Mouse (Mus musculus) liver, embryonic 14.5 days (tissue): ENCODE results near the gene Asgr2. TPM values are rescaled to one million over a fixed set of nuclear protein-coding genes. Genes with fewer than 3 reads are reported as not detected.

Source experiments
- ATAC-seq: fragments of 200-750 bp; cut with Nextera tagmentation; 2 replicates; pipeline ENCODE4 v1.8.0; 2017; ENCODE audit warnings: moderate number of reproducible peaks, mild to moderate bottlenecking, moderate library complexity; ENCODE audit not compliant: insufficient read depth
- DNase-seq, 3 experiments: peaks; one replicate each; pipeline ENCODE4 v3.0.0-alpha.2; 2012 to 2013; ENCODE audit warnings: low read depth in 3 of 3, low spot score in 3 of 3
- H3K27ac ChIP-seq: fragments of 300-500 bp; sonication (generic); 2 replicates; pipeline ENCODE4 v1.5.1; 2014; ENCODE audit warnings: moderate library complexity, mild to moderate bottlenecking, control low read depth, inconsistent platforms
- H3K27me3 ChIP-seq: fragments of 300-500 bp; sonication (generic); 2 replicates; pipeline ENCODE4 v1.6.1; 2014; ENCODE audit warnings: mild to moderate bottlenecking, low read length, moderate library complexity; ENCODE audit not compliant: control insufficient read depth, insufficient read depth
- H3K36me3 ChIP-seq: fragments of 300-500 bp; sonication (generic); replicated peaks from 2 replicates; pipeline ENCODE4 v1.6.1; 2014; ENCODE audit warnings: low read depth; ENCODE audit not compliant: control insufficient read depth, insufficient read depth
- H3K4me1 ChIP-seq, 2 experiments: fragments of 200-500 bp in 1 of 2; fragments of 300-500 bp in 1 of 2; sonication (generic) in 1 of 2; replicated peaks; 2 replicates each; pipeline ENCODE4 v1.6.1; 2012 to 2014; ENCODE audit warnings: antibody characterized with exemption in 1 of 2, inconsistent platforms in 1 of 2, low read length in 1 of 2; ENCODE audit not compliant: control insufficient read depth in 2 of 2, insufficient read depth in 2 of 2
- H3K4me2 ChIP-seq: fragments of 300-500 bp; sonication (generic); 2 replicates; pipeline ENCODE4 v1.6.1; 2014; ENCODE audit warnings: low read depth, mild to moderate bottlenecking, control low read depth, moderate library complexity
- H3K4me3 ChIP-seq, 2 experiments: fragments of 200-500 bp in 1 of 2; fragments of 300-500 bp in 1 of 2; sonication (generic) in 1 of 2; 2 replicates each; pipeline ENCODE4 v1.5.1; 2012 to 2014; ENCODE audit warnings: low read depth in 2 of 2, low read length in 2 of 2, mild to moderate bottlenecking in 2 of 2, control low read depth in 1 of 2, inconsistent platforms in 1 of 2, moderate library complexity in 1 of 2; ENCODE audit not compliant: insufficient read depth in 1 of 2
- H3K9ac ChIP-seq: fragments of 300-500 bp; sonication (generic); replicated peaks from 2 replicates; pipeline ENCODE4 v1.6.1; 2014; ENCODE audit warnings: mild to moderate bottlenecking, control low read depth, moderate library complexity
- H3K9me3 ChIP-seq: fragments of 300-500 bp; sonication (generic); 2 replicates; pipeline ENCODE4 v1.6.1; 2016; ENCODE audit warnings: low read length, mixed read lengths; ENCODE audit not compliant: control insufficient read depth
- CTCF ChIP-seq: IDR thresholded peaks from 2 replicates; pipeline ENCODE4 v1.5.1; 2016; ENCODE audit warnings: antibody characterized with exemption, low read depth, control low read depth
- EP300 ChIP-seq: IDR thresholded peaks from 2 replicates; pipeline ENCODE4 v1.6.1; 2016; ENCODE audit warnings: antibody characterized with exemption, low read depth
- WGBS: fragments of 180-500 bp; shearing (Covaris S2); extraction: QIAGEN DNeasy Blood & Tissue Kit; methylation state at CpG from one replicate; pipeline ENCODE4 v1.1.7; 2014; ENCODE audit not compliant: insufficient replicate concordance; 5-methylcytosine and 5-hydroxymethylcytosine counted together
- polyA plus RNA-seq, 2 experiments: library from polyadenylated mRNA; depleted of rRNA in 1 of 2; stranded (reverse) in 1 of 2; unstranded in 1 of 2; fragments of >200 nt; fragmentation: Nextera tagmentation in 1 of 2; extraction: Ambion mirVana in 1 of 2; gene quantifications; 2 replicates each; pipeline versions ENCODE4 v1.2.1 to v1.2.3; 2012 to 2014

Asgr2 gene
- polyA plus RNA-seq, 2 experiments: 9.0 to 11.5 TPM

GRCm38 (mm10) chr11:70103701-70104315 is 11.4 kb downstream of the Asgr2 start:
- Histone ChIP-seq H3K4me3 (no peak overlapping the region), H3K27me3 (no peaks in the 10 kb centered on the region), H3K9ac (no peak overlapping the region), H3K27ac (no peak overlapping the region), H3K36me3 (no peaks in the 10 kb centered on the region), H3K9me3 (no peaks in the 10 kb centered on the region), H3K4me1 (peaks cover 0 to 2% of the 10 kb centered on the region in 2 experiments; a peak in 2 of 4 replicates), H3K4me2 (no peak overlapping the region)
- DNase-seq (no peak), ATAC-seq (no peak)
- WGBS: 67% methylated on average over 14 of the region's 14 CpGs
- TF ChIP-seq CTCF (no peak), EP300 (no peak)

- ATAC-seq: no peak
- H3K9ac ChIP-seq: no peak overlapping the region
- 61% methylated on average over 8 of the region's 8 CpGs for WGBS
Measured at GRCm38 (mm10) chr11:70107085-70107484, 14.6 kb downstream of the Asgr2 start.

GRCm38 (mm10) chr11:70110146-70110545 is 17.7 kb downstream of the Asgr2 start:
- DNase-seq: peak in 1 of 3 experiments; percentile 12
- 43% methylated on average over 3 of the region's 3 CpGs for WGBS
- no peak for ATAC-seq

More at GRCm38 (mm10) chr11:70107085-70107484, 14.6 kb downstream of the Asgr2 start:
- TF ChIP-seq EP300 (no peak), CTCF (no peak)
- Histone ChIP-seq H3K27ac (no peak overlapping the region), H3K9me3 (no peaks in the 10 kb centered on the region), H3K36me3 (no peaks in the 10 kb centered on the region), H3K4me2 (no peak overlapping the region), H3K27me3 (no peaks in the 10 kb centered on the region), H3K4me3 (no peak overlapping the region), H3K4me1 (peaks cover 0 to 5% of the 10 kb centered on the region in 2 experiments; a peak in 2 of 4 replicates)
- DNase-seq: no peak

GRCm38 (mm10) chr11:70114562-70114961 is 22.1 kb downstream of the Asgr2 start:
- Histone ChIP-seq H3K36me3 (no peaks in the 10 kb centered on the region), H3K9me3 (no peaks in the 10 kb centered on the region; the same call in 1 of the 2 replicates), H3K27me3 (no peaks in the 10 kb centered on the region), H3K27ac (no peak overlapping the region), H3K4me3 (no peak overlapping the region), H3K9ac (no peak overlapping the region), H3K4me1 (no peaks in the 10 kb centered on the region), H3K4me2 (no peak overlapping the region)
- TF ChIP-seq CTCF (no peak), EP300 (no peak)
- ATAC-seq: no peak
- DNase-seq: no peak
- 17% methylated on average over 4 of the region's 4 CpGs for WGBS

More at GRCm38 (mm10) chr11:70110146-70110545, 17.7 kb downstream of the Asgr2 start:
- H3K9me3 ChIP-seq: no peaks in the 10 kb centered on the region
- no peak overlapping the region for H3K27ac ChIP-seq
- H3K9ac ChIP-seq: no peak overlapping the region
- no peaks in the 10 kb centered on the region for H3K27me3 ChIP-seq
- H3K4me2 ChIP-seq: no peak overlapping the region
- no peaks in the 10 kb centered on the region for H3K36me3 ChIP-seq
- TF ChIP-seq CTCF (peak; percentile 91), EP300 (no peak)
- no peak overlapping the region for H3K4me3 ChIP-seq
- H3K4me1 ChIP-seq: peaks cover 0 to 3% of the 10 kb centered on the region in 2 experiments; a peak in 1 of 4 replicates

GRCm38 (mm10) chr11:70115901-70116300 is 23.5 kb downstream of the Asgr2 start:
- Histone ChIP-seq H3K9ac (no peak overlapping the region), H3K27ac (no peak overlapping the region), H3K4me2 (no peak overlapping the region), H3K27me3 (no peaks in the 10 kb centered on the region), H3K4me3 (no peak overlapping the region), H3K9me3 (no peaks in the 10 kb centered on the region; the same call in 1 of the 2 replicates), H3K4me1 (no peaks in the 10 kb centered on the region), H3K36me3 (no peaks in the 10 kb centered on the region)
- TF ChIP-seq CTCF (no peak), EP300 (no peak)
- ATAC-seq: no peak
- DNase-seq: no peak
- 70% methylated on average over 3 of the region's 3 CpGs for WGBS
